Mouse (Mus musculus): Measurements from ENCODE around the gene Ssbp2. TPM values are rescaled to one million over a fixed set of nuclear protein-coding genes. Genes with fewer than 3 reads are reported as not detected.
A peak's percentile ranks its signal among the peaks of the same experiment; 100 is the strongest.

Gene Ssbp2
- total and polyA plus RNA-seq, 3 experiments, result 12.6 to 38.4 TPM; not detected in 1

GRCm38 (mm10) chr13:91591863-91592262 is 131.8 kb downstream of the Ssbp2 start:
- Histone ChIP-seq H3K79me2 (ENCODE audit: control insufficient read depth, insufficient read depth, low read length, poor library complexity) (no peaks in the 10 kb centered on the region), H3K36me3 (ENCODE audit: control insufficient read depth in 1 of 2, insufficient read depth in 2 of 2, low read length in 2 of 2) (no peaks in the 10 kb centered on the region), H3K4me3 (ENCODE audit: control insufficient read depth in 1 of 2, insufficient read depth in 1 of 2, low read depth in 2 of 2, low read length in 2 of 2) (no peak overlapping the region), H3K4me1 (ENCODE audit: control insufficient read depth in 1 of 2, insufficient read depth in 2 of 2, low read length in 2 of 2) (no peaks in the 10 kb centered on the region), H3K9me3 (replicated peaks; ENCODE audit: insufficient read depth, low read length) (no peaks in the 10 kb centered on the region), H3K9ac (ENCODE audit: control insufficient read depth, low read depth, low read length, poor library complexity, severe bottlenecking) (no peak overlapping the region), H3K27ac (ENCODE audit: control insufficient read depth, low read depth, low read length) (no peak overlapping the region), H3K27me3 (ENCODE audit: control insufficient read depth in 1 of 2, insufficient read depth in 2 of 2, low read length in 2 of 2) (no peaks in the 10 kb centered on the region)
- TF ChIP-seq NELFE (IDR thresholded peaks at IDR 0.05; ENCODE audit: low read depth, low read length) (no peak), HCFC1 (IDR thresholded peaks at IDR 0.05; ENCODE audit: low read depth, low read length) (no peak), RAD21 (IDR thresholded peaks at IDR 0.05; ENCODE audit: low read depth, low read length) (no peak), ZMIZ1 (IDR thresholded peaks at IDR 0.05; ENCODE audit: low read depth, low read length) (no peak), SMC3 (IDR thresholded peaks at IDR 0.05; ENCODE audit: low read depth, low read length) (no peak)
- DNase-seq (ENCODE audit: low read depth, low spot score), result no peak

- Histone ChIP-seq H3K9me3 (replicated peaks; ENCODE audit: insufficient read depth, low read length) (no peaks in the 10 kb centered on the region), H3K36me3 (ENCODE audit: control insufficient read depth in 1 of 2, insufficient read depth in 2 of 2, low read length in 2 of 2) (no peaks in the 10 kb centered on the region), H3K4me1 (ENCODE audit: control insufficient read depth in 1 of 2, insufficient read depth in 2 of 2, low read length in 2 of 2) (no peaks in the 10 kb centered on the region), H3K9ac (ENCODE audit: control insufficient read depth, low read depth, low read length, poor library complexity, severe bottlenecking) (no peak overlapping the region), H3K27ac (ENCODE audit: control insufficient read depth, low read depth, low read length) (no peak overlapping the region), H3K79me2 (ENCODE audit: control insufficient read depth, insufficient read depth, low read length, poor library complexity) (no peaks in the 10 kb centered on the region), H3K27me3 (ENCODE audit: control insufficient read depth in 1 of 2, insufficient read depth in 2 of 2, low read length in 2 of 2) (no peaks in the 10 kb centered on the region), H3K4me3 (ENCODE audit: control insufficient read depth in 1 of 2, insufficient read depth in 1 of 2, low read depth in 2 of 2, low read length in 2 of 2) (no peak overlapping the region)
- DNase-seq (ENCODE audit: low read depth, low spot score), result no peak
- TF ChIP-seq MXI1 (IDR thresholded peaks at IDR 0.05; ENCODE audit: low read depth, low read length) (no peak), CTCF (IDR thresholded peaks at IDR 0.05 in 2 of 3, conservative IDR thresholded peaks at IDR 0.05 in 1 of 3; ENCODE audit: control insufficient read depth in 1 of 3, insufficient read depth in 1 of 3, low read depth in 2 of 3, low read length in 3 of 3, poor library complexity in 1 of 3, severe bottlenecking in 1 of 3) (peak in 2 of 3 experiments; percentile 8 to 18; a peak in 2 of 6 replicates)
Measured at GRCm38 (mm10) chr13:91595284-91595683, 135.2 kb downstream of the Ssbp2 start.

- H3K27me3 ChIP-seq (ENCODE audit: control insufficient read depth in 1 of 2, insufficient read depth in 2 of 2, low read length in 2 of 2), result no peaks in the 10 kb centered on the region
- H3K9me3 ChIP-seq (replicated peaks; ENCODE audit: insufficient read depth, low read length), result no peaks in the 10 kb centered on the region
- no peak for TF ChIP-seq CTCF (IDR thresholded peaks at IDR 0.05 in 2 of 3, conservative IDR thresholded peaks at IDR 0.05 in 1 of 3; ENCODE audit: control insufficient read depth in 1 of 3, insufficient read depth in 1 of 3, low read depth in 2 of 3, low read length in 3 of 3, poor library complexity in 1 of 3, severe bottlenecking in 1 of 3)
- no peak overlapping the region for H3K27ac ChIP-seq (ENCODE audit: control insufficient read depth, low read depth, low read length)
- no peak overlapping the region for H3K4me3 ChIP-seq (ENCODE audit: control insufficient read depth in 1 of 2, insufficient read depth in 1 of 2, low read depth in 2 of 2, low read length in 2 of 2)
- DNase-seq (ENCODE audit: low read depth, low spot score), result no peak
- no peaks in the 10 kb centered on the region; a peak in 1 of 4 replicates for H3K36me3 ChIP-seq (ENCODE audit: control insufficient read depth in 1 of 2, insufficient read depth in 2 of 2, low read length in 2 of 2)
- H3K4me1 ChIP-seq (ENCODE audit: control insufficient read depth in 1 of 2, insufficient read depth in 2 of 2, low read length in 2 of 2), result peaks cover 2 to 5% of the 10 kb centered on the region in 2 experiments; a peak in 2 of 4 replicates
- H3K9ac ChIP-seq (ENCODE audit: control insufficient read depth, low read depth, low read length, poor library complexity, severe bottlenecking), result no peak overlapping the region
- no peaks in the 10 kb centered on the region for H3K79me2 ChIP-seq (ENCODE audit: control insufficient read depth, insufficient read depth, low read length, poor library complexity)
Measured at GRCm38 (mm10) chr13:91599594-91599993, 139.5 kb downstream of the Ssbp2 start.

Data from MEL (cell line).